Mouse (Mus musculus): ENCODE results near the gene Dpp7. TPM values are rescaled to one million over a fixed set of nuclear protein-coding genes. Genes with fewer than 3 reads are reported as not detected.

Dpp7 gene
- polyA plus RNA-seq (2015; fragmentation: Nextera tagmentation; extraction: Ambion mirVana): 13.6 and 14.4 TPM in 2 replicates

DNA sequence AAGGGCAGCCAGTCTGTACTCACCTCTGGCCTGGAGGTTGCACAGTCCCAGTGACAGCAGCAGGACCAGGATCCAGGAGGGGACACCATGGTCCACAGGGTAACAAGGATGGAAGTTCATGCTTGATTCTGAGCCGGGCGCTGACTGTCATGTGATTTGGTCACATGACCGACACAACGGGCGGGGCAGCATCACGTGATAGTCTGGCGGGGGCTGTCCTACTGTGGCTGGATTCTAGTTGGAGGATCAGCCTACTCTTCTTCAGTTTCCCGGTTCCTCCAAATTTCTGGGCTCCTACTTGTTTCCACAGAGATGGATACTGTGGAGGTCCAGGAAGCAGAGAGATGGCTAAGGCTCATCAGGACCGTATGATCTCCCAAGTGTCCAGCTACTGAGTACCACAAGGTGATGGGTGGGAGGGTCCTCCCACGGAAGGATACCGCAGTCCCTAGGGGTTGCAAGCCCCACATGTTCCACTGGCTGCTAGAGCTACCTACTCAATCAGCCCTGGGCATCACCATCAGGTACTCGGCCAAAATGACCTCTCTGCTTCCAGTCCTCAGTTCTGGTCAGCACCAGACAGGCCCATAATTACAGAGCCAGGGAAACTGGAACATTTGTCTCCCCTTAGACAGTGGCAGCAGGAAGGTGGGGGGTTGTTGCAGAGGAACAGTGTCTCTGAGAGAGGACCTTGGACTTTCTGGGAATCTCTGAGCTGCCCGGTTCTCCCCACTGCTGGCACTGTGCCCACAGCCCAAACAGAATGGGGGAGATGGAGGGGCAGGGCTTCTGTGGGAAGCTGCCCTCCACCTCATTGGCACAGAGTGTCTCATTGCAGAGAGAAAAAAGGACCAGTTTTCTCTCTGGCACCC lies at the start of gene Dpp7:
Gene Dpp7 (minus strand): TSS at position 152 of the 872 bp plus-strand sequence.
- peak; percentile 64 for ATAC-seq (ENCODE audit: extremely low read depth, insufficient number of reproducible peaks, low FRiP score, low TSS enrichment)
- Histone ChIP-seq H3K4me2 (peak within 1 kb of the TSS; percentile 88), H3K27me3 (replicated peaks) (no peaks in the 10 kb centered on the region), H3K4me3 (peak within 1 kb of the TSS; percentile 56), H3K9ac (peak within 1 kb of the TSS; percentile 75), H3K9me3 (no peaks in the 10 kb centered on the region), H3K36me3 (peaks cover 28% of the 10 kb centered on the region), H3K27ac (replicated peaks) (peak within 1 kb of the TSS; percentile 9; the same call in 1 of the 2 replicates), H3K4me1 (peaks cover 20% of the 10 kb centered on the region)
- 6% methylated on average over 13 of the region's 13 CpGs for WGBS

DNA sequence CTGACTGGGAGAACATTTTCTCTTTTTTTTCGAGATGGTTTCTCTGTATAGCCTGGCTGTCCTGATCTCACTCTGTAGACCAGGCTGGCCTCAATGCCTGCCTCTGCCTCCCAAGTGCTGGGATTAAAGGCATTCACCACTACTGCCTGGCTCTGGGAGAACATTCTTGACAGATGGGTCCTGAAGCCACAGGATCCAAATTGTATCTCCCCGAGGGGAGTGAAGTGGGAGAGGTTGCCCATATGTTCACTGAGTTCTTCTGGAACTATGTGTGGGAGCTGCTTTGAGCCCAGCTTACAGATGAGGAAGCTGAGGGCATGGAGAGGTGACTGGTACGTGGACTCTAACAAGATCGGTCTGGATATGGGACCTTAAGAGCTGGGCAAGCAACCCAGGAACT lies 47.8 kb upstream of the Dpp7 start:
- peak overlapping the region; percentile 72 for H3K4me2 ChIP-seq
- WGBS: 74% methylated on average over 4 of the region's 4 CpGs
- no peak overlapping the region for H3K27ac ChIP-seq (replicated peaks)
- H3K27me3 ChIP-seq (replicated peaks): peaks cover 96% of the 10 kb centered on the region
- peaks cover 7% of the 10 kb centered on the region for H3K4me1 ChIP-seq
- peak overlapping the region; percentile 79; the same call in 1 of the 2 replicates for H3K9ac ChIP-seq
- ATAC-seq (ENCODE audit: extremely low read depth, insufficient number of reproducible peaks, low FRiP score, low TSS enrichment): no peak
- H3K4me3 ChIP-seq: peak overlapping the region; percentile 63; the same call in 1 of the 2 replicates
- H3K36me3 ChIP-seq: no peaks in the 10 kb centered on the region
- H3K9me3 ChIP-seq: no peaks in the 10 kb centered on the region

DNA sequence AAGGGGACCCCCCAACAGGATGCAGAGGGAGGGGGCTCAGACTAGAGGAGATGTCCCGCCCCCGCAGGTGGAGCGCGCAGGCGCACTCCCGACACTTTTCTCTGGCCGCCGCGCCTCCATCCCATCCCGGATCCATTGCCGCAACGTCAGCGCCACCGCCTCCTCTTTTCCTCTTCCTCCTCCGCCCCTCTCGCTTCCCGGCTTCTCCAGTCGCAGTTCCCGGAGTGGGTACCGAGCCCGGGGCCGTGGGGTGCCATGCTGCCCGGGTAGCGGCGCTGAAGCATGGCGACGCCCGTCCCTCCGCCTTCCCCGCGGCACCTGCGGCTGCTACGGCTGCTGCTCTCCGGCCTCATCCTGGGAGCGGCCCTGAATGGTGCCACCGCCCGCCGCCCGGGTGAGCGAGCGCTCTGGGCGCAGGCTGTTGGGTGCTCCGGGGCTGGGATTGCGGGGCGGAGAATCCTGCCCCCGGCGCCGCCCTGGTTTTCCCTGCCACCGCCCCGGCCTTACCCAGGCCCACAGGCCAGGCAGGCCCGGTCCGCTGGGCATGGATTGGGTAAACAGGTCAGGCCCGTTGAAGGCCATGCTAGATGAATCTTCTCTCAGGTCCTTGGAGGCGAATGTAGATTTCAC lies 46.9 kb upstream of the Dpp7 start:
- Histone ChIP-seq H3K4me3 (peak overlapping the region; percentile 63), H3K4me2 (peak overlapping the region; percentile 72), H3K4me1 (peaks cover 7% of the 10 kb centered on the region), H3K9me3 (no peaks in the 10 kb centered on the region), H3K27me3 (replicated peaks) (peaks cover 98% of the 10 kb centered on the region), H3K27ac (replicated peaks) (no peak overlapping the region), H3K9ac (peak overlapping the region; percentile 79), H3K36me3 (no peaks in the 10 kb centered on the region)
- no peak for ATAC-seq (ENCODE audit: extremely low read depth, insufficient number of reproducible peaks, low FRiP score, low TSS enrichment)
- WGBS: 3% methylated on average over 54 of the region's 54 CpGs

DNA sequence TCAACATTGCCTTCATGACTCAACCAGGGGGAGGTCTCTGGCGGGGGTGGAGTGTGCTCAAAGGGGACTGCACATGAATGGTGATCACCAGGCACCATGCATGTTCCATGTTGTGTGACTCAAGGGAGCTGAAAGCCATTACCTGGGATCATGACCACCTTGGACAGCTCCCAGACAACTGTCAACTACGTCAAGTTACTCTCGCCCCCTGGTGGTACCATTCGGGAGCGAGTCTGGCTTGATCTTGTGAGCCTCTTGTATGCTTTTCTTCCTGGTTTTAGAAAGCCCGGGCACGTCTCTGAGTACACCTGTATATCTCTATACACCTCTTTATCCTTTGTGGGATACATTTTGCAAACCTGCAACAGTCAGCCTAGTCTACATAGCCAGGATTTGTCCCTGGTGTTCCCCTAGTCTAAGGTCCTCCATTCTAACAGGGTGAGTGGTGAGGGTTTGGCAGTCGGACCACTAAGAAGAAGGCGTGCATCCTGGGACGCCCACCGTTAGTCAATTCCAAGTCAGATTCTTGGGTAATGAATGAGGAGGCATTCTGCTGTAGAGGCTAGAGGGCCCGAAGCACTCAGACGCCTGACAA lies 46.3 kb upstream of the Dpp7 start:
- no peaks in the 10 kb centered on the region for H3K9me3 ChIP-seq
- no peaks in the 10 kb centered on the region for H3K36me3 ChIP-seq
- H3K4me3 ChIP-seq: peak overlapping the region; percentile 63
- no peak for ATAC-seq (ENCODE audit: extremely low read depth, insufficient number of reproducible peaks, low FRiP score, low TSS enrichment)
- no peak overlapping the region for H3K27ac ChIP-seq (replicated peaks)
- H3K27me3 ChIP-seq (replicated peaks): peaks cover 99% of the 10 kb centered on the region
- 2% methylated on average over 13 of the region's 13 CpGs for WGBS
- H3K4me2 ChIP-seq: peak overlapping the region; percentile 72
- peak overlapping the region; percentile 79; the same call in 1 of the 2 replicates for H3K9ac ChIP-seq
- H3K4me1 ChIP-seq: peaks cover 7% of the 10 kb centered on the region

DNA sequence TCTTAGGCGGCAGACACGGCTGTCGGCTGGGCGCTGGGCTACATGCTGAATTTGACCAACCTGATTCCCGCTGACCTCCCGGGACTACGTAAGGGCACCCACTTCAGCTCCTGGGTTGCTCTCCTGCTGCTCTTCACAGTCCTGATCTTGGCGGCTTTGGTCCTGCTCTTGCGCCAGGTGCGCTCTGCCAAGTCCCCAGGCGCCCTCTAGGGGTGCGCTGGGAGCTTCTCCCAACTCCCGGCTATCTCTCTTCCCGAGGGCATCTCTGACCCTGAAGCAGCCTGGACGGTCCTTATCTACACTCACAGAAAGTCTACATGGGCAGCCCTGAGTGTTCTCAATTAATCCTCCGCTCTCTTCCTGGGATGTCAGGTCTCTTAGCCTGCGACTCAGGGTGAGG lies 44.6 kb upstream of the Dpp7 start:
- WGBS: 3% methylated on average over 17 of the region's 17 CpGs
- Histone ChIP-seq H3K4me2 (peak overlapping the region; percentile 10), H3K27ac (replicated peaks) (no peak overlapping the region), H3K36me3 (no peaks in the 10 kb centered on the region), H3K9ac (no peak overlapping the region), H3K4me3 (no peak overlapping the region; the same call in 1 of the 2 replicates), H3K9me3 (no peaks in the 10 kb centered on the region), H3K27me3 (replicated peaks) (peaks cover 99% of the 10 kb centered on the region), H3K4me1 (peaks cover 15% of the 10 kb centered on the region)
- ATAC-seq (ENCODE audit: extremely low read depth, insufficient number of reproducible peaks, low FRiP score, low TSS enrichment): no peak

DNA sequence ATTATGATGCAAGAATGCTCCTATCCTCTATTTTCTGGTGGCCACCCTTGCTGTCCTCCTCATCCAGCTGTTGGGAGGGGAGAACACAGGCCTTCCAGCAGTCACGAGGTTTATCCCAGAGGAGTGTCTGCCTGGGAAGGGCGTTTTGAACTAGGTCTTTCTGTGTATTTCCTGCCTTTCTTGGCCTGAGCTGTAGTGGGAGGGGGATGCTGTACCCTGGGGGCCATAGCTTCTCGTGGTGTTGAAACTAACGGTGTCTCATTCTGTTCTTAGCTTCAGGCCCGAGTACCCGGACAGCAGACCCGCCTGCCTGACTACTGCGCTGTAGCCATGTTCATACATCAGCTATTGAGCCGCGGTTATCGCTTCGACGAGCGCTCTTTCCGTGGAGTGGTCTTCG lies 44.1 kb upstream of the Dpp7 start:
- Histone ChIP-seq H3K36me3 (no peaks in the 10 kb centered on the region), H3K27ac (replicated peaks) (no peak overlapping the region), H3K4me3 (no peak overlapping the region; the same call in 1 of the 2 replicates), H3K27me3 (replicated peaks) (peaks cover 99% of the 10 kb centered on the region), H3K4me2 (peak overlapping the region; percentile 10), H3K9ac (no peak overlapping the region), H3K4me1 (peaks cover 19% of the 10 kb centered on the region), H3K9me3 (no peaks in the 10 kb centered on the region)
- no peak for ATAC-seq (ENCODE audit: extremely low read depth, insufficient number of reproducible peaks, low FRiP score, low TSS enrichment)
- WGBS: 20% methylated on average over 16 of the region's 16 CpGs

DNA sequence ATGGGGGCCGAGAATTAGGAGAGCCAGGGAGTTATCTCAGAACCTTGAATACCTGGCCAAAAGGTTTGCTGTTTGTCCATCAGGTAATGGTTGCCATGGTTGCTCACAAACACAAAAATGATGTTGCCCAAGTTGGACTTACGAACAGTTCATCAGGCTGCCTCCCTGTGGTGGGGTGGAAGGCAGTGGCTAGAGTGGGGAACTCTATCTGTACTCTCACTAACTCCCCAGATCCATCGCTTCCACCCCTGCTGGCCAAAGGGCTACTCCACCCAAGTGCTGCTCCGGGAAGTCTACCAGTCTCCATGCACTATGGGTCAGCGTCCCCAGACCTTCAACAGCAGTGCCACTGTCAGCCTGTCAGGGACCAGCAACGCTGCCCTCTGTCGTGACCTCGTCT lies 42.9 kb upstream of the Dpp7 start, which contains the start of gene Npdc1:
Gene Npdc1 (plus strand): TSS at position 301 of the 400 bp plus-strand sequence.
- Histone ChIP-seq H3K36me3 (no peaks in the 10 kb centered on the region), H3K4me1 (peaks cover 31% of the 10 kb centered on the region), H3K4me3 (no peak within 1 kb of the TSS), H3K4me2 (no peak within 1 kb of the TSS), H3K27me3 (replicated peaks) (peaks cover 100% of the 10 kb centered on the region), H3K27ac (replicated peaks) (no peak within 1 kb of the TSS), H3K9ac (no peak within 1 kb of the TSS), H3K9me3 (no peaks in the 10 kb centered on the region)
- WGBS: 54% methylated on average over 8 of the region's 8 CpGs
- no peak for ATAC-seq (ENCODE audit: extremely low read depth, insufficient number of reproducible peaks, low FRiP score, low TSS enrichment)

DNA sequence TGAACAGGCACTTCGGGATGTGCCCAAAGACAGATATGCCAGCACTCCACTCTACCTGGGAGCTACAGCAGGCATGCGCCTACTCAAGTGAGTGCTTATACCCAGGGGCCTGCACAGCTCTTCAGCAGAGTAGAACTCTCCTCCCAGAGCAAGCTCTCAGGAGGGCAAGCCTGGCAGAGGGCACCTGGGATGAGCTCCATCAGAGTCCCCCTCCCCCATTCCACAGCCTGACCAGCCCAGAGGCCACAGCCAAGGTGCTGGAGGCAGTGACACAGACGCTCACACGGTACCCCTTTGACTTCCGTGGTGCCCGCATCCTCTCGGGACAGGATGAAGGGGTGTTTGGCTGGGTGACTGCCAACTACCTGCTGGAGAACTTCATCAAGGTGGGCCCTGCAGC lies 41.9 kb upstream of the Dpp7 start:
- H3K27ac ChIP-seq (replicated peaks): no peak overlapping the region
- no peak overlapping the region for H3K4me3 ChIP-seq
- peaks cover 31% of the 10 kb centered on the region for H3K4me1 ChIP-seq
- no peak overlapping the region for H3K9ac ChIP-seq
- H3K9me3 ChIP-seq: no peaks in the 10 kb centered on the region
- no peaks in the 10 kb centered on the region for H3K36me3 ChIP-seq
- H3K4me2 ChIP-seq: no peak overlapping the region
- peaks cover 100% of the 10 kb centered on the region for H3K27me3 ChIP-seq (replicated peaks)
- no peak for ATAC-seq (ENCODE audit: extremely low read depth, insufficient number of reproducible peaks, low FRiP score, low TSS enrichment)
- WGBS: 84% methylated on average over 7 of the region's 7 CpGs

DNA sequence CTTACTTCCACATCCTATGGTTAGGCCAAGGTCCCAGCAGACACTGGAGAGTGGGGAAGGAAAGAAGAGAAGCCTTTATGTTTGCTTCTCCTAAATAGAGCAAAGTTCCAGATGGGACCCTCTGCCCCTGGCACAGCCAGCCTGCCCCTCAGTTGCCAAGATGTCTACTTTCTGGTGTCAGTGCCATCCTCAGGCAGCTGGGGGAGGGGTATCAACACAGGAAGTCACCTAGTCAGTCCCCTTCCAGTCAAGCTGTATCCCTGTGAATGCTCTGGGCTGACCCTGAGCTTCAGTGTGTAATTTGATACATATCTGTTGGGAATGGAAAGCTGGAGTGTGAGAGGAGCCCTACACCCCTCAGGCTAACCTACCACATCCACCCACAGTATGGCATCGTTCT lies 40.9 kb upstream of the Dpp7 start:
- no peaks in the 10 kb centered on the region for H3K9me3 ChIP-seq
- H3K27me3 ChIP-seq (replicated peaks): peaks cover 96% of the 10 kb centered on the region
- H3K36me3 ChIP-seq: no peaks in the 10 kb centered on the region
- no peak overlapping the region for H3K9ac ChIP-seq
- H3K27ac ChIP-seq (replicated peaks): no peak overlapping the region
- H3K4me1 ChIP-seq: peaks cover 27% of the 10 kb centered on the region
- no peak overlapping the region for H3K4me2 ChIP-seq
- WGBS: 46% methylated on average over 1 of the region's 1 CpGs
- no peak overlapping the region for H3K4me3 ChIP-seq
- ATAC-seq (ENCODE audit: extremely low read depth, insufficient number of reproducible peaks, low FRiP score, low TSS enrichment): no peak

DNA sequence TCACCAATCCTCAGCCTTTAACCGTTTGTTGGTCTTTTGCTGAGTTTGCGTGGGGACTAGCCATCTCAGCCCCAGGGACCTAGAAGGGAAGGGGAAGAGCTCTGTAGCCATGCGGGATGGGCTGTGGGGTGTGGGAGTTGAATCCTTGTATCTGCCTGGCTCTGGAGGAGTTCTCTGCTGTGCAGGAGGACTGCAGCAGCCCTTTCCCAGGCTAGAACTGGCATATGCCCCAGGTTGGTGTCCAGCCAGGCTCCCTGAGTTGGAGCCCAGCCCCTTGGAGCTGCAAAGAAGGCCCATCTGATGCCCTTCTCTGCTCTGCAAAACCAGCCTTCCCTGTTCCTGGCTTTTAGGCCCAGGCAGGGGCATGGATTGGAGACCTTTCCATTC lies 40.4 kb upstream of the Dpp7 start:
- H3K4me3 ChIP-seq: peak overlapping the region; percentile 51; the same call in 1 of the 2 replicates
- H3K27ac ChIP-seq (replicated peaks): no peak overlapping the region
- WGBS: 19% methylated on average over 3 of the region's 3 CpGs
- no peaks in the 10 kb centered on the region for H3K36me3 ChIP-seq
- no peaks in the 10 kb centered on the region for H3K9me3 ChIP-seq
- H3K27me3 ChIP-seq (replicated peaks): peaks cover 96% of the 10 kb centered on the region
- ATAC-seq (ENCODE audit: extremely low read depth, insufficient number of reproducible peaks, low FRiP score, low TSS enrichment): no peak
- peak overlapping the region; percentile 74 for H3K4me2 ChIP-seq
- peaks cover 27% of the 10 kb centered on the region for H3K4me1 ChIP-seq
- H3K9ac ChIP-seq: no peak overlapping the region
